Mouse (Mus musculus): Measurements from ENCODE around the gene Timeless.

- TF ChIP-seq MYOD1 (IDR thresholded peaks at IDR 0.05; ENCODE audit: control insufficient read depth in 1 of 3, insufficient read length in 2 of 3, low read depth in 2 of 3) (no peak), POLR2A (IDR thresholded peaks at IDR 0.05; ENCODE audit: insufficient read length, low read depth) (no peak), MAX (IDR thresholded peaks at IDR 0.05; ENCODE audit: low read depth) (no peak), POLR2AphosphoS2 (IDR thresholded peaks at IDR 0.05; ENCODE audit: insufficient read length, low read depth) (no peak), MYOG (IDR thresholded peaks at IDR 0.05; ENCODE audit: control insufficient read depth in 1 of 3, insufficient read depth in 1 of 3, insufficient read length in 2 of 3, low read depth in 2 of 3) (no peak), TCF12 (IDR thresholded peaks at IDR 0.05; ENCODE audit: insufficient read depth, poor library complexity, severe bottlenecking) (no peak)
Measured at GRCm38 (mm10) chr10:128297622-128298021, 65.8 kb downstream of the Timeless start.

Data from myocyte (in vitro differentiated cells).